Mouse (Mus musculus) neural tube, embryonic 13.5 days (tissue): ENCODE measurements at regions not wholly inside any gene's neighbourhood (a gene's known extent, or its start where the extent isn't known, plus 50 kb on each side); places are given as distances from the start of the nearest gene placed in this dataset.

Experiments used
- ATAC-seq: fragments of 200-750 bp; cut with Nextera tagmentation; 2 replicates; pipeline ENCODE4 v1.8.0; 2017; ENCODE audit warnings: low read depth, mild to moderate bottlenecking, moderate TSS enrichment, moderate library complexity
- H3K27ac ChIP-seq: fragments of 300-500 bp; sonication (generic); replicated peaks from 2 replicates; pipeline ENCODE4 v1.5.1; 2015; ENCODE audit warnings: moderate library complexity, mild to moderate bottlenecking, inconsistent platforms
- H3K27me3 ChIP-seq: fragments of 300-500 bp; sonication (generic); 2 replicates; pipeline ENCODE4 v1.6.1; 2015; ENCODE audit warnings: mild to moderate bottlenecking, inconsistent platforms
- H3K36me3 ChIP-seq: fragments of 300-500 bp; sonication (generic); 2 replicates; pipeline ENCODE4 v1.6.1; 2015; ENCODE audit warnings: mild to moderate bottlenecking, inconsistent platforms
- H3K4me1 ChIP-seq: fragments of 300-500 bp; sonication (generic); replicated peaks from 2 replicates; pipeline ENCODE4 v1.6.1; 2015; ENCODE audit warnings: inconsistent platforms
- H3K4me2 ChIP-seq: fragments of 300-500 bp; sonication (generic); 2 replicates; pipeline ENCODE4 v1.6.1; 2015; ENCODE audit warnings: inconsistent platforms, mild to moderate bottlenecking, moderate library complexity
- H3K4me3 ChIP-seq: fragments of 300-500 bp; sonication (generic); 2 replicates; pipeline ENCODE4 v1.5.1; 2015; ENCODE audit warnings: mild to moderate bottlenecking, inconsistent platforms
- H3K9ac ChIP-seq: fragments of 300-500 bp; sonication (generic); 2 replicates; pipeline ENCODE4 v1.6.1; 2015; ENCODE audit warnings: moderate library complexity, mild to moderate bottlenecking, inconsistent platforms
- H3K9me3 ChIP-seq: fragments of 300-500 bp; sonication (generic); 2 replicates; pipeline ENCODE4 v1.6.1; 2016; ENCODE audit warnings: inconsistent platforms
- WGBS: fragments of 180-500 bp; shearing (Covaris S2); methylation state at CpG from one replicate; pipeline ENCODE4 v1.1.7; 2015; 5-methylcytosine and 5-hydroxymethylcytosine counted together

DNA sequence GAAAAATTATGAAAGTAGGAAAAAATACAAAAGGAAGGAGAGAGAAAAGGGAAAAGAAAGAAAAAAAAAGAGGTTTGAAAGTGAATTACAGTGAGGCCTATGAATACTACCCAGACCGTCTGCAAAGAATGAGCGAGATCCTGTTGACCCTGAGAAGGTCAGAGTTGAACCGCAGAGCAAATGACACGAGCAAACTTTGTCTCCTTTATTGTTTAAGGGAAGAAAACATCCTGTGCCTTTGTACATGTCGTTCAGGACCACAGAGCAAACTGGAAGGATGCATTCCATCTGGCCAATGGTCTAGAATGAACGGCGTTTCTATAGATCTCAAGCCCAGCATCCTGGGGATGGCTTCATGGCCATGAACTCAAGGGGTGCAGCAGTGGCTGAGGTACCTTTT lies 270.6 kb upstream of the Zfp637 start:
- Histone ChIP-seq H3K9ac (no peak overlapping the region), H3K4me1 (peaks cover 3% of the 10 kb centered on the region), H3K36me3 (no peaks in the 10 kb centered on the region), H3K4me2 (no peak overlapping the region), H3K4me3 (no peak overlapping the region), H3K27me3 (no peaks in the 10 kb centered on the region), H3K27ac (no peak overlapping the region), H3K9me3 (no peaks in the 10 kb centered on the region)
- ATAC-seq = no peak
- WGBS = 39% methylated on average over 7 of the region's 7 CpGs

DNA sequence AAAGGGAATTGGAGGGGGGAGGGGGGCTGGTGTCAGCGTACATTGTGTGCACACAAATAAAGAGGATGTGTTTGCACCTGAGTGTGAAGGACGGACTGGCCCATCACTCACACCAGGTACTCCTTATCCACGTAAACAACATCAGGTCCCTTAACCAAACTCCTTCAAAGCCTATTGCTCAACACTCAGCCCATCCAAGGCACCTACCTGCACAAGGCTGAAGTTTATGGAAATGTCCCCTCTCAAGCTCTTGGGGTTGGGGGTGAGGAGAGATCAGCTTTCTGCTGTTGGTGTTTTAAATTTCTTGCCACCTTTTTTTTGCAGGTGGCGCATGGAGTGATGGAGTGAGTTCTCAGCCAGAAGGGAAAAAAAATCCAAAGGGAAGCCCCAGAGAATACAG lies 270.2 kb upstream of the Zfp637 start:
- Histone ChIP-seq H3K4me3 (no peak overlapping the region), H3K27ac (no peak overlapping the region), H3K36me3 (no peaks in the 10 kb centered on the region), H3K9me3 (no peaks in the 10 kb centered on the region), H3K9ac (no peak overlapping the region), H3K27me3 (no peaks in the 10 kb centered on the region), H3K4me1 (peaks cover 3% of the 10 kb centered on the region), H3K4me2 (no peak overlapping the region)
- ATAC-seq = no peak
- WGBS = 83% methylated on average over 4 of the region's 4 CpGs

DNA sequence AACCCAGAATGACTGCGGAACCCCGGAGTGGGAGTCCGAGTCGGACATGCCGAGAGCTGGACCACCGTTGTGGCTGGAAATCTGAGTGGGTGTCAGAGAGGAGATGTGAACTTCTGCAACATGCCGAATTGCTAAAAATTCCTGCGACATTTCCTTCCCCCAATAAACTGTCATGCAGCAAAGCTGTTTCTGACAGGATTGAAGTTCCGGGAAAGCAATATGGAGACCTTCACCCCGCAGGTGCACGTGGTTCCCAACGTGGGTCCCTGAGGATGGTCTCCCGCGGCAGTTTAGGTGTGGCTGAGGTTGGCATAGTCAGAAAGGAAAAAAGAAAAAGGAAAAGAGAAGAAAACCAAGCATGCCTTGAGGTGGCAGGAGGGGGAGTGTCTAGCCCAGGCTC lies 269.0 kb upstream of the Zfp637 start:
- WGBS = 88% methylated on average over 14 of the region's 14 CpGs
- H3K36me3 ChIP-seq = no peaks in the 10 kb centered on the region
- no peak overlapping the region for H3K4me3 ChIP-seq
- H3K4me2 ChIP-seq = no peak overlapping the region
- no peaks in the 10 kb centered on the region for H3K27me3 ChIP-seq
- H3K27ac ChIP-seq = no peak overlapping the region
- peaks cover 3% of the 10 kb centered on the region for H3K4me1 ChIP-seq
- no peaks in the 10 kb centered on the region for H3K9me3 ChIP-seq
- no peak for ATAC-seq
- H3K9ac ChIP-seq = no peak overlapping the region

DNA sequence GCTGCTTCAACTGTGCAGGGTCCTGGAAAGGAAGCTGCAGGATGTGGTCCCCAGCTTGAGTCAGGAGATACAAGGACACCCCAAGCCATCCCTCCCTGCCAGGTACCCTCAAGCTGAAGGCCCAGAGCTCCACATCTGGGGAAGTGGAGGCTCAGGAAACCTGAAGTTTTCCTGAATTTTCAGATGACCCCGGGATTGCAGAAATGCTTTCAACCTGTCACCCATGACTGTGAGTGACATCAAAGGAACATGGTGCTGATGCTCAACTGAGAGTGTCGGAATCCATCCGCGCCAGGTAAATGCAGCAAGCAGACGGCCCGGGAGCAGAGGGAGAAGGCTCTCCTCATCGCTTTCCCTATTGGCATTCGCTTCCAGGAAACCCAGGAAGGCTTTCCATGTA lies 267.6 kb upstream of the Zfp637 start:
- 92% methylated on average over 8 of the region's 8 CpGs for WGBS
- H3K27ac ChIP-seq = no peak overlapping the region
- no peaks in the 10 kb centered on the region for H3K36me3 ChIP-seq
- H3K4me2 ChIP-seq = no peak overlapping the region
- no peaks in the 10 kb centered on the region for H3K9me3 ChIP-seq
- H3K4me3 ChIP-seq = no peak overlapping the region
- no peak overlapping the region for H3K9ac ChIP-seq
- ATAC-seq = no peak
- peaks cover 3% of the 10 kb centered on the region for H3K4me1 ChIP-seq
- H3K27me3 ChIP-seq = no peaks in the 10 kb centered on the region

- H3K9ac ChIP-seq = no peak overlapping the region
- no peak overlapping the region for H3K4me3 ChIP-seq
- peaks cover 3% of the 10 kb centered on the region for H3K4me1 ChIP-seq
- no peaks in the 10 kb centered on the region for H3K9me3 ChIP-seq
- H3K27ac ChIP-seq = no peak overlapping the region
- no peaks in the 10 kb centered on the region for H3K27me3 ChIP-seq
- 80% methylated on average over 10 of the region's 10 CpGs for WGBS
- H3K4me2 ChIP-seq = no peak overlapping the region
- no peak for ATAC-seq
- no peaks in the 10 kb centered on the region for H3K36me3 ChIP-seq
Observed at GRCm38 (mm10) chr6:117574146-117574545, 266.8 kb upstream of the Zfp637 start.

DNA sequence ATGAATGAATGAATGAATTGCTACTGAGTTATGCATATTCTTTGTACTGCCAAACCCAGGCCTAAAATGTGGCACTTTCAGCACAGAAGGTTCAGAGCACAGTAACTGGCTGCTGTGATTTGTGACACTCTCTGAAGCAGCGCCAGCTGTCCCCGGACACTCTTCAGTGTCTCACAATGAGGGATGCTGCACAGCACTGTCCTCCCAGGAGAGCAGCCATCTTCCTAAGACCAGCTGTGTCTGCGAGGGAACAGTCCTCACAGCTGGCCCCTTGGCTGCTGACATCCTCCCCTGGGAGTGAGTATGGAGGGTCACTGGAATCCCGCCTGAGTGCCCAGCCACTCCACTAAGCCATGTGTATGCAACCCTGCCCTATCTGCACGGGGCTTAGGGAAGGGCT lies 265.9 kb upstream of the Zfp637 start:
- H3K4me3 ChIP-seq = no peak overlapping the region
- H3K9ac ChIP-seq = no peak overlapping the region
- H3K27me3 ChIP-seq = no peaks in the 10 kb centered on the region
- 45% methylated on average over 5 of the region's 5 CpGs for WGBS
- ATAC-seq = no peak
- H3K4me1 ChIP-seq = peaks cover 3% of the 10 kb centered on the region
- H3K27ac ChIP-seq = no peak overlapping the region
- H3K36me3 ChIP-seq = no peaks in the 10 kb centered on the region
- H3K9me3 ChIP-seq = no peaks in the 10 kb centered on the region
- H3K4me2 ChIP-seq = no peak overlapping the region

DNA sequence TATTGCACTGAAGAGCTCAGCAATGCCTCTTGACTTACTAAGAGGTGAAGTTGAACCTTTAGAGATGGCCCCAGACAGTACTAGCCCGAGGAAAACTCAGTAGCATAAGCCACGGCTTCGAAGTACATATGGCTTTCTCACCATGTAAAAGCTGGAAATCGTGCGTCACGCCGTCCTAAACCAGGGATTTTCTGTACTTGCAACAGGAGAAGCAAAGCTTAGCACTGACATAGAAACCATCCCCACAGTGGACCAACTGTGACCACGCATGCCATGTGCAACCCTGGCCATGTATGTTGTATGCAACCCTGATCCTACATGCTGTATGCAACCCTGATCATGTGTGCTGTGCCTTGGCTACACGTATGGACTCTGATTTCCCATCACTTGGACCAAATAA lies 265.0 kb upstream of the Zfp637 start:
- 94% methylated on average over 9 of the region's 9 CpGs for WGBS
- Histone ChIP-seq H3K4me3 (no peak overlapping the region), H3K4me2 (no peak overlapping the region), H3K9me3 (no peaks in the 10 kb centered on the region), H3K27me3 (no peaks in the 10 kb centered on the region), H3K36me3 (no peaks in the 10 kb centered on the region), H3K27ac (no peak overlapping the region), H3K9ac (no peak overlapping the region), H3K4me1 (peaks cover 3% of the 10 kb centered on the region)
- ATAC-seq = no peak

GRCm38 (mm10) chr6:117577539-117578521 lies 263.1 kb upstream of the Zfp637 start:
- H3K27me3 ChIP-seq = no peaks in the 10 kb centered on the region
- no peak overlapping the region for H3K27ac ChIP-seq
- no peak overlapping the region for H3K9ac ChIP-seq
- no peaks in the 10 kb centered on the region for H3K9me3 ChIP-seq
- H3K4me1 ChIP-seq = peaks cover 3% of the 10 kb centered on the region; the same call in 1 of the 2 replicates
- no peak for ATAC-seq
- 72% methylated on average over 10 of the region's 10 CpGs for WGBS
- no peak overlapping the region for H3K4me3 ChIP-seq
- no peak overlapping the region for H3K4me2 ChIP-seq
- no peaks in the 10 kb centered on the region for H3K36me3 ChIP-seq

- no peak overlapping the region for H3K9ac ChIP-seq
- no peaks in the 10 kb centered on the region for H3K36me3 ChIP-seq
- 88% methylated on average over 2 of the region's 2 CpGs for WGBS
- no peaks in the 10 kb centered on the region for H3K9me3 ChIP-seq
- H3K4me2 ChIP-seq = no peak overlapping the region
- H3K4me1 ChIP-seq = no peaks in the 10 kb centered on the region
- no peak overlapping the region for H3K27ac ChIP-seq
- no peaks in the 10 kb centered on the region for H3K27me3 ChIP-seq
- no peak for ATAC-seq
- no peak overlapping the region for H3K4me3 ChIP-seq
Observed at GRCm38 (mm10) chr6:117580951-117581350, 260.0 kb upstream of the Zfp637 start.

DNA sequence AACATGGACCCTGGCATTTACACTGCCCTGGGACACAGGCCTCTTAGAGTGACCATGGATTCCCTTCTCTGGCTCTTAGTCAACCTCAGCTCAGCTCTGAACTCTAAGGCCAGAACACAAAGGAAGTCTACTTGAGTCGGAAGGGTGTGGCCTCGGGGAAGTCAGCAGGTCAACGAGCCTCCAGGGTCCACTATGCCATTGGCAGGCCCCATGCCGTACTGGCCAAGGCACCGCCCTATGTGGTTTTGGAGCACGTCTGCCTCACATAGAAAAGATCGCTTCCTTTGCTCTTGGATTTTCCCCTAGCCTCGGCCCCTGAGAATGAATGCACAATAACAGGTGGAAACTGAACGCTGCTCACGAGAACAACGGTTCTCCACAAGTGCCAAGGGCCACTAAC lies 257.9 kb upstream of the Zfp637 start:
- ATAC-seq = no peak

GRCm38 (mm10) chr6:117584563-117584962 lies 256.4 kb upstream of the Zfp637 start:
- Histone ChIP-seq H3K4me3 (no peak overlapping the region), H3K27me3 (no peaks in the 10 kb centered on the region), H3K4me1 (no peaks in the 10 kb centered on the region), H3K36me3 (no peaks in the 10 kb centered on the region), H3K9me3 (no peaks in the 10 kb centered on the region), H3K27ac (no peak overlapping the region), H3K4me2 (no peak overlapping the region), H3K9ac (no peak overlapping the region)
- no peak for ATAC-seq
- 96% methylated on average over 5 of the region's 5 CpGs for WGBS

More for the DNA sequence above, 257.9 kb upstream of the Zfp637 start:
- H3K4me1 ChIP-seq = no peaks in the 10 kb centered on the region
- H3K4me3 ChIP-seq = no peak overlapping the region
- H3K27ac ChIP-seq = no peak overlapping the region
- 92% methylated on average over 11 of the region's 11 CpGs for WGBS
- H3K9me3 ChIP-seq = no peaks in the 10 kb centered on the region
- no peak overlapping the region for H3K9ac ChIP-seq
- H3K36me3 ChIP-seq = no peaks in the 10 kb centered on the region
- H3K27me3 ChIP-seq = no peaks in the 10 kb centered on the region
- no peak overlapping the region for H3K4me2 ChIP-seq

DNA sequence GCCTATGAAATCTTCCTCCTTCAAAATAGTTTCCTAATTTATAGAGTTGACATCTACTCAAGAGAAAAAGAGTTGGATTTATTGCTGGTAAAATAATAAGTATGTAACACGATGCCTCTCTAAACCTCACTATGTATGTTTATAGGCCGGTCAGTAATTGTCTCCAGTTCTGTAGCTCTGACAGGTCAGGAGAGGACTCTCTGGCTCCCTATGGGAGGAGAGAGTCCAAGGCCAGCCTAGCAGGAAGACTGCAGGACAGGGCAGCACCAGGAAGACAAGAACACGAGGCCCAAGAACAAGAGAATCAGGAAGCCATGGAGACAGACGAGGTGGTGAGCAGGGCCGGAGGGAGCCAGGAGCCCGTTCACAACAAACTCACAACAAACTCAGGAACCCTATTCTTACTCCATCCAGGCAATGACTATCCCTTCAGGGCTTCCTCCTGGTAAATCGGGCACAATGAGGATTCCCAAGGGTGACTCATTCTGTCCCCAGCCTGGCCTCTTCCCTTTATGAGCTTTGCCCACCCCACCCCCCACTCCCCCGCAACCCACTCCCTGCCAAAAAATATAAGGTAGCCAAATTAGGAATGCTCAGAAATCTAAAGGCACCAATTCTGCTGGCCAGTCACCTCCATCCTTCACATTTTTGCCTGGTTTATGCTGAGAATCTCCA lies 244.7 kb upstream of the Zfp637 start:
- Histone ChIP-seq H3K4me3 (no peak overlapping the region), H3K27me3 (no peaks in the 10 kb centered on the region), H3K9ac (no peak overlapping the region), H3K27ac (no peak overlapping the region), H3K4me1 (no peaks in the 10 kb centered on the region), H3K36me3 (no peaks in the 10 kb centered on the region), H3K4me2 (no peak overlapping the region), H3K9me3 (no peaks in the 10 kb centered on the region)
- 88% methylated on average over 8 of the region's 8 CpGs for WGBS
- ATAC-seq = no peak
